Mouse (Mus musculus): ENCODE results near the gene Myod1. TPM values are rescaled to one million over a fixed set of nuclear protein-coding genes. Genes with fewer than 3 reads are reported as not detected.

Myod1 gene
- total RNA-seq (2021) = not detected
- long read RNA-seq, experiment 1 = 0 reads
- long read RNA-seq, experiment 2 = 0 reads

DNA sequence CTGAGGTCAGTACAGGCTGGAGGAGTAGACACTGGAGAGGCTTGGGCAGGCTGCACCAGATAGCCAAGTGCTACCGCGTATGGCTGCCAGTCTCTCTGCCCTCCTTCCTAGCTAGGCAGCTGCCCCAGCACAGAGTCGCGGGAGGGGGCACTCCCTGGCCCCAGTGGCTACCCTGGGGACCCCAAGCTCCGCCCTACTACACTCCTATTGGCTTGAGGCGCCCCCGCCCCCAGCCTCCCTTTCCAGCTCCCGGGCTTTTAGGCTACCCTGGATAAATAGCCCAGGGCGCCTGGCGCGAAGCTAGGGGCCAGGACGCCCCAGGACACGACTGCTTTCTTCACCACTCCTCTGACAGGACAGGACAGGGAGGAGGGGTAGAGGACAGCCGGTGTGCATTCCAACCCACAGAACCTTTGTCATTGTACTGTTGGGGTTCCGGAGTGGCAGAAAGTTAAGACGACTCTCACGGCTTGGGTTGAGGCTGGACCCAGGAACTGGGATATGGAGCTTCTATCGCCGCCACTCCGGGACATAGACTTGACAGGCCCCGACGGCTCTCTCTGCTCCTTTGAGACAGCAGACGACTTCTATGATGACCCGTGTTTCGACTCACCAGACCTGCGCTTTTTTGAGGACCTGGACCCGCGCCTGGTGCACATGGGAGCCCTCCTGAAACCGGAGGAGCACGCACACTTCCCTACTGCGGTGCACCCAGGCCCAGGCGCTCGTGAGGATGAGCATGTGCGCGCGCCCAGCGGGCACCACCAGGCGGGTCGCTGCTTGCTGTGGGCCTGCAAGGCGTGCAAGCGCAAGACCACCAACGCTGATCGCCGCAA is at the start of gene Myod1:
TSS of gene Myod1 (plus strand) at position 303 of the 836 bp plus-strand sequence.
- no peak for DNase-seq (ENCODE audit: low spot score in 2 of 2)
- intact Hi-C loops (cut with DNase I) = loop anchor here (5.0 kb wide), 1 partner anchor 279 kb away; no protein-coding TSS in a partner anchor

- intact Hi-C loops (cut with DNase I) = no loop called here
Observed at GRCm38 (mm10) chr7:46327896-46328295, 48.4 kb upstream of the Myod1 start.

DNA sequence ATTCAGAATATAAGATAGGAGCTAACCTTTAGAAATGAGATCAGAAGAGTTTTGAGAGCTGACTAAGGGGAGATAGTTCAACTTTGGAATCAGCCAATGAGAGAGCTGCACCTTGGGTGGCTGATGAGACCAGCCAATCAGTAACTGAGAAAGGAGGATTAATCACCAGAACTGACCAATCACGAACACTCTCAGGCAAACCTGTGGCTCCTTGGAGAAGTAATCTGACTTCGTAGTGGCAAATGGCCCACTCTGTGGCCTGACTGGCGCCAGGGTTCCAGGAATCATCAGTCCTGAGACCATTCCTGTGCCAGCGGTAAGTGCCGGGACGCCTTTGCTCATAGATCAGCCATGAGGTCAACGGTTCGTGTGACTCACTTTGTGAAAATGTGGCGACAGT is 38.9 kb upstream of the Myod1 start:
- intact Hi-C loops (cut with DNase I) = no loop called here
- DNase-seq (ENCODE audit: low spot score in 2 of 2) = no peak

More at GRCm38 (mm10) chr7:46327896-46328295, 48.4 kb upstream of the Myod1 start:
- DNase-seq (ENCODE audit: low spot score in 2 of 2) = peak in 1 of 2 experiments; percentile 28

- no peak for DNase-seq (ENCODE audit: low spot score in 2 of 2)
- intact Hi-C loops (cut with DNase I) = no loop called here
Observed at GRCm38 (mm10) chr7:46339818-46340217, 36.5 kb upstream of the Myod1 start.

DNA sequence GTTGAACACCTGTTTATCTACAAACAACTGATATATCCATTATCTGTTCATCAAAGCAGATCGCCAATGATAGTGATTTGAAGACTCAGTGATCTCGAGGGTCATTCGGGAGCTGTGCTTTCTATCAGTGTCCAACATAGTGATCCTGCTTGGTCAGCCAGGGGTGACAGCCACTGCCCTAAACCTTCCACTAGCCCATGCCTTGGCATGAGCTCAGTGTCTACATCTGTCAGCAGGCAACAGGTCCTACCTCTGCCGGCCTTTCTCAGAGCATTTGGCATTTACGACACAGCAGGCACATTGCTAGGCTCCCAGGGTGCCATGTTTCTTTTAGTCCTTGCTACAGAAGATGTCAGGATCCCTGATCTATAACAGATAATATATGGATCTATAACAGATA is 36.0 kb upstream of the Myod1 start:
- DNase-seq (ENCODE audit: low spot score in 2 of 2) = no peak
- intact Hi-C loops (cut with DNase I) = no loop called here

- no peak for DNase-seq (ENCODE audit: low spot score in 2 of 2)
- intact Hi-C loops (cut with DNase I) = no loop called here
Observed at GRCm38 (mm10) chr7:46341471-46341870, 34.8 kb upstream of the Myod1 start.

DNA sequence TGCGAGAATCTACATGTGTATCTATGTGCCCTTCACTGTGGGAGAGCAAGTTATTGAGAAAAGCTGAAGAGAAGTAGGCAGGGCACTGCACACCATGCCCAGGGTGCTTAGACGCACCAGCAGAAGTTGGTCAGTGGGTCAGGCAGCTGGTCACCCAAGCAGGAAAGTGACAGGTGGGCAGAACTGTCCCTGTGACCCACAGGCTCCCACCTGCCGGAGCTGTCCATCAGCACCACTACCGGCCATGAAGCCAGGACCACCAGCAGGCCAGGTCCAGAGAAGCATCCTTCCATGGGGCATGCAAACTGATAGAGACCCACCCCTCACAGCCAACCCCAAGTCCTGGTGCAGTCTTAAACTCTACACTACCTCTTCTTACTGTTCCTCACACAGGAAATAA is 28.6 kb upstream of the Myod1 start:
- intact Hi-C loops (cut with DNase I) = no loop called here
- DNase-seq (ENCODE audit: low spot score in 2 of 2) = no peak

DNA sequence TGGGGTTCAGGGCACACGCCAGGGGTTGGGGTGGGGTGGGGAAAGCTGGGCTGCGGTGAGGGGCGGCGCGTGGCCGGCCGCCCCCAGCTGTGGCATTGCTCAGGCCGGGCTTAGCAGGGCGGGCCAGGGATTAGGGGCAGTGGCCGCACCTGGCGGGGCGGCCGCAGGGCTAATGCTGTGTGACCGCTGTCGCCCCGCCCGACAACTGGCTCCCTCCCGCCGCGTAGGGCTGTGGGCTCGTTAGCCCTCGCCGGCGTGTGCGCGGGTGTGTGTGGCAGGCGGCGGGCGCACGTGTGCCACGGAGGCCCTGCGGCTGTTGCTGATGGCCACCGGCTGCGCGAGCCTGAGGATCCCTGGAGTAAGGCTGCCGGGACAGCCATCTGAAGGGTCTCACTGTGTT is 27.5 kb upstream of the Myod1 start:
- peak in 1 of 2 experiments; percentile 17 for DNase-seq (ENCODE audit: low spot score in 2 of 2)
- intact Hi-C loops (cut with DNase I) = no loop called here

GRCm38 (mm10) chr7:46350119-46350702 is 26.1 kb upstream of the Myod1 start:
- intact Hi-C loops (cut with DNase I) = no loop called here
- no peak for DNase-seq (ENCODE audit: low spot score in 2 of 2)

DNA sequence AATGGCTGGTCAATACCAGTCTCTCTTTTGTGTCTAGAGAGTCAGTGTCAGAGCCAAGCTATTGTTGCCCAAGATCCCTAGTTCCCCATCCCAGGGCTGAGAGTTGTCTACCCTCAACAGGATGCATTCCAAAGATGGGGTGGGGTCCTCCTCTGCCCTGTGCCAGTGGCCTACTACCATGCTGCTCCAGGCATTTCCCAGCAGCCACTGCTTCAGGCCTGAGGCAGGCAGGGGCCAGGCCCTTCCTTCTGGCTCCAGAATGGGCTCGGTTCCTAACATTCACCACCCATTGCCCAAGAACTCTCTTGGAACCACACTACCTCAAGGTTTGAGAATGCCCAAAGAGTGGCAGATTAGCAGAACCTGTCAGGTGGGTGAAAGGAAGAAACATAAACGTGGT is 23.5 kb upstream of the Myod1 start:
- DNase-seq (ENCODE audit: low spot score in 2 of 2) = no peak
- intact Hi-C loops (cut with DNase I) = no loop called here

DNA sequence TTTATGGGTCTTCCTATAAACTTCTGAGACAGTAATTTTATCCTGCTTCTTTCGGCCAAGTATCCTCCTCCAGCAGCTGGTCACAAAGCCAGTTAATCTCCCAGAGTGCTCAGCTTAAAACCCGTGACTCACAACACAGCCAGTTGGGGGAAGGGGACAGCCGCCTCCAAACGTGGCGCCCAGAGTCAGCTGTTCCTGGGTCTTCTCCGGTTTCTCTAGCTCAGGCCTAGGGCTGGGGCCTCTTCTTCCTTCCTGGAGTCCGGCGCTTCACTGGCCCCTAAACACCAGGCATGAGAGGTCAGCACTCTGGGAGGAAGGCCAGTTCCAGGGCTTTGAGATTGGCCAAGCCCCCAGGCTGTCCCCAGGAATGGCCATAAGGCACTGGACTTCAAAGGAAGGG is 23.1 kb upstream of the Myod1 start:
- intact Hi-C loops (cut with DNase I) = no loop called here
- DNase-seq (ENCODE audit: low spot score in 2 of 2) = no peak

- DNase-seq (ENCODE audit: low spot score in 2 of 2) = no peak
- intact Hi-C loops (cut with DNase I) = no loop called here
Observed at GRCm38 (mm10) chr7:46353875-46354274, 22.4 kb upstream of the Myod1 start.

GRCm38 (mm10) chr7:46361776-46362175 is 14.5 kb upstream of the Myod1 start:
- intact Hi-C loops (cut with DNase I) = no loop called here
- DNase-seq (ENCODE audit: low spot score in 2 of 2) = no peak

DNA sequence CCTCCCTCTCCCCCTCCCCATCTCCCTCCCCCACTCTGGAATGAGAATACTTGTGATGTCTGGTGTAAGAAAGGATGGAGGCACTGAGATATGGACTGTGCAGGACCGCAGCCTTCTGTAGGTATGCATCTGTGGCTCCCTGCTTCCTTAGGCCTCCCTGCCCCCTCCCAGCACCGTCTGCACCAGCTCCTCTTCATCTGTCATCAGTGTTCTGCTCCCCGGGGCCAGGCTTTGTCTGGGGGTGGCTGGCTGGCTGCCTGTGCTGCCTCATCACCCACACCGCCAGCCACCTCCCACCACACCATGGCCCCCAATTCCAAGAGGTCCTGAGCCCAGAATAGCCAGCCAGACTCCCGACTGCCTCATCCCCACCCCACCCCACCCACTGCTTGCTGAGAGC is 12.1 kb upstream of the Myod1 start:
- DNase-seq (ENCODE audit: low spot score in 2 of 2) = no peak
- intact Hi-C loops (cut with DNase I) = no loop called here

DNA sequence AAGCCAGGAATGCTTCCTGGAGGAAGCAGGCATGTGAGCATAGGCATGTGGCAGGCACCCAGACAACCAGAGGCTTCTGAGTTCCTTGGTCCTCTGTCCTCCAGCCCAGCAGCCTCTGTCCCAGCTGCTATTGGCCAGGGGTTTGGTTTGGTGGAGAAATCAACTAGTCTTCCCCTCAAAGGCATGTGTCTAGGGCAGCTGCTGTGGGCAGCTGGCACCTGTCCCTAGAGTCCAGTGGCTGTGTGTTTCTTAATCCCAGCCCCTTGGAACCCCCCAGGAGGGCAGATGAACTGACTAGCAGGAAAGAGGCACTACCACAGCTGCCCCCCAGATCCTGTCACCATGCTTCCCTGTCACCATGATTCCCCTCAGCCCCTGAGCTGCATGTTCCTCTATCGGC is 10.5 kb upstream of the Myod1 start:
- intact Hi-C loops (cut with DNase I) = no loop called here
- DNase-seq (ENCODE audit: low spot score in 2 of 2) = no peak

- intact Hi-C loops (cut with DNase I) = no loop called here
- no peak for DNase-seq (ENCODE audit: low spot score in 2 of 2)
Observed at GRCm38 (mm10) chr7:46371104-46371503, 5.2 kb upstream of the Myod1 start.

- intact Hi-C loops (cut with DNase I) = loop anchor here (5.0 kb wide), 1 partner anchor 280 kb away; no protein-coding TSS in a partner anchor
Observed at GRCm38 (mm10) chr7:46377008-46377346, 703 bp downstream of the Myod1 start.

DNA sequence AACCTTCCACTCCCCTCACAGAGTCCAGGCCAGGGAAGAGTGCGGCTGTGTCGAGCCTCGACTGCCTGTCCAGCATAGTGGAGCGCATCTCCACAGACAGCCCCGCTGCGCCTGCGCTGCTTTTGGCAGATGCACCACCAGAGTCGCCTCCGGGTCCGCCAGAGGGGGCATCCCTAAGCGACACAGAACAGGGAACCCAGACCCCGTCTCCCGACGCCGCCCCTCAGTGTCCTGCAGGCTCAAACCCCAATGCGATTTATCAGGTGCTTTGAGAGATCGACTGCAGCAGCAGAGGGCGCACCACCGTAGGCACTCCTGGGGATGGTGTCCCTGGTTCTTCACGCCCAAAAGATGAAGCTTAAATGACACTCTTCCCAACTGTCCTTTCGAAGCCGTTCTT is 1.8 kb downstream of the Myod1 start:
- DNase-seq (ENCODE audit: low spot score in 2 of 2) = no peak
- intact Hi-C loops (cut with DNase I) = loop anchor here (2.0 to 5.0 kb wide), 2 partner anchors 97 to 281 kb away; no protein-coding TSS in a partner anchor

More at GRCm38 (mm10) chr7:46377008-46377346, 703 bp downstream of the Myod1 start:
- no peak for DNase-seq (ENCODE audit: low spot score in 2 of 2)

GRCm38 (mm10) chr7:46378983-46379382 is 2.7 kb downstream of the Myod1 start:
- intact Hi-C loops (cut with DNase I) = loop anchor here (2.0 to 5.0 kb wide), 2 partner anchors 98 to 282 kb away; no protein-coding TSS in a partner anchor
- peak; percentile 74 to 91 for DNase-seq (ENCODE audit: low spot score in 2 of 2)

DNA sequence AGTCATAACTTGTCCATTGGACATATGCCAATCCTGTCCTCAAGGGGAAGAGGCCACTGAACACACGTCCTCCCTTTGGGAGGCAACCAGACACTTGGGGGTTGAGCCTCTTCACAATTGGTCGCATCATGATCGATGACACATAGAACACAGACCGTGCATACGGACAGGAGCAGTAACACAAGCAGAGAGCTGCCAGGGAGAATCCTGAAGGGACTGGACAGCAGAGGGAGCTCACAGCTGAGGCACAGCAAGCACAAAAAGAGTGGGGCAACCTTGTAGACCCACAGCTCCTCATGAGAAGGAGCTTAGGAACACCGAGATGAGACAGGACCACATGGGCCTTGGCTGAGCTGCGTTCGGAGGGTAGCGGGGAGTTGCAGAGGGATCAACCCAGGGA is 4.4 kb downstream of the Myod1 start:
- no peak for DNase-seq (ENCODE audit: low spot score in 2 of 2)
- intact Hi-C loops (cut with DNase I) = no loop called here

- intact Hi-C loops (cut with DNase I) = no loop called here
- no peak for DNase-seq (ENCODE audit: low spot score in 2 of 2)
Observed at GRCm38 (mm10) chr7:46387430-46387829, 11.2 kb downstream of the Myod1 start.
